Mouse (Mus musculus) liver, embryonic 12.5 days (tissue): ENCODE results near the gene Marf1. TPM values are rescaled to one million over a fixed set of nuclear protein-coding genes. Genes with fewer than 3 reads are reported as not detected.
A peak's percentile ranks its signal among the peaks of the same experiment; 100 is the strongest.
"Not testable (repeated sequence)": the region's sequence is repeated elsewhere in the genome, so short reads cannot be mapped to it uniquely, and the experiment has no call there.

Experiments
- ATAC-seq: fragments of 200-750 bp; cut with Nextera tagmentation; 2 replicates; pipeline ENCODE4 v1.8.0; 2017; ENCODE audit warnings: moderate number of reproducible peaks, mild to moderate bottlenecking, moderate library complexity
- H3K27ac ChIP-seq: fragments of 300-500 bp; sonication (generic); 2 replicates; pipeline ENCODE4 v1.5.1; 2016; ENCODE audit warnings: mild to moderate bottlenecking
- H3K27me3 ChIP-seq: fragments of 300-500 bp; sonication (generic); replicated peaks from 2 replicates; pipeline ENCODE4 v1.6.1; 2016; ENCODE audit warnings: mild to moderate bottlenecking, moderate library complexity
- H3K36me3 ChIP-seq: fragments of 300-500 bp; sonication (generic); 2 replicates; pipeline ENCODE4 v1.6.1; 2016; ENCODE audit warnings: mild to moderate bottlenecking, moderate library complexity
- H3K4me1 ChIP-seq: fragments of 300-500 bp; sonication (generic); 2 replicates; pipeline ENCODE4 v1.6.1; 2016
- H3K4me2 ChIP-seq: fragments of 300-500 bp; sonication (generic); 2 replicates; pipeline ENCODE4 v1.6.1; 2016; ENCODE audit warnings: mild to moderate bottlenecking, moderate library complexity
- H3K4me3 ChIP-seq: fragments of 300-500 bp; sonication (generic); 2 replicates; pipeline ENCODE4 v1.5.1; 2016; ENCODE audit warnings: mild to moderate bottlenecking, moderate library complexity
- H3K9ac ChIP-seq: fragments of 300-500 bp; sonication (generic); 2 replicates; pipeline ENCODE4 v1.6.1; 2016; ENCODE audit warnings: mild to moderate bottlenecking, moderate library complexity
- H3K9me3 ChIP-seq: fragments of 300-500 bp; sonication (generic); replicated peaks from 2 replicates; pipeline ENCODE4 v1.6.1; 2016; ENCODE audit warnings: mild to moderate bottlenecking, moderate library complexity
- WGBS: fragments of 180-500 bp; shearing (Covaris S2); methylation state at CpG from one replicate; pipeline ENCODE4 v1.1.7; 2016; ENCODE audit not compliant: insufficient replicate concordance; 5-methylcytosine and 5-hydroxymethylcytosine counted together
- polyA plus RNA-seq: library from polyadenylated mRNA; unstranded; fragments of >200 nt; fragmentation: Nextera tagmentation; extraction: Ambion mirVana; gene quantifications from 2 replicates; pipeline ENCODE4 v1.2.1, GENCODE M21; 2016

The Marf1 gene
- polyA plus RNA-seq, 1 experiment from 2014 or later: 6.4 TPM

DNA sequence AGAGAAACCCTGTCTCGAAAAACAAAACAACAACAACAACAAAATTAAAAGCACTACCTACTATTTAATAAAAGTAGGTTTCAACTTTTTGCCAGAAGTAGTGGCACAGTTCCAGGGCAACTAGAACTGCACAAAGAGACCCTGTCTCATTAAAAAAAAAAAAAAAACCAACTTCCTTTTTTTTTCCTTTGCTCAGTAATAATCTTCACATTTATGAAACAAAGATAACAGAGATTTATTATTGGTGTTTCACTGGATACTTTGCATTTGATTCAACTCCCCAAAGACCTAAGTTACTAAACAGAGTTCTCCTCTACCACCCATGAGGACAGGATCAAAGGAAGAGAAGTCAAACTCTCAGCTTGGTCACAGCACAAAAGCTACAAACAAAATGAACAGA lies 2.2 kb downstream of the Marf1 start:
- Histone ChIP-seq H3K36me3 (peaks cover 2% of the 10 kb centered on the region; the same call in 1 of the 2 replicates), H3K4me1 (peaks cover 59% of the 10 kb centered on the region), H3K4me2 (no peak overlapping the region), H3K9ac (no peak overlapping the region), H3K9me3 (no peaks in the 10 kb centered on the region), H3K27ac (no peak overlapping the region), H3K27me3 (no peaks in the 10 kb centered on the region), H3K4me3 (no peak overlapping the region)
- ATAC-seq: no peak
- 74% methylated on average over 1 of the region's 1 CpGs for WGBS

- H3K4me3 ChIP-seq: peak overlapping the region; percentile 93
- H3K36me3 ChIP-seq: peaks cover 3% of the 10 kb centered on the region; the same call in 1 of the 2 replicates
- peak overlapping the region; percentile 91 for H3K27ac ChIP-seq
- no peak for ATAC-seq
- peaks cover 50% of the 10 kb centered on the region for H3K4me1 ChIP-seq
- H3K4me2 ChIP-seq: peak overlapping the region; percentile 84
- peak overlapping the region; percentile 82 for H3K9ac ChIP-seq
- WGBS: under 1% methylated on average over 10 of the region's 10 CpGs
- no peaks in the 10 kb centered on the region for H3K27me3 ChIP-seq
- H3K9me3 ChIP-seq: no peaks in the 10 kb centered on the region
These were observed 3.4 kb downstream of the Marf1 start for GRCm38 (mm10) chr16:14159746-14160131.

DNA sequence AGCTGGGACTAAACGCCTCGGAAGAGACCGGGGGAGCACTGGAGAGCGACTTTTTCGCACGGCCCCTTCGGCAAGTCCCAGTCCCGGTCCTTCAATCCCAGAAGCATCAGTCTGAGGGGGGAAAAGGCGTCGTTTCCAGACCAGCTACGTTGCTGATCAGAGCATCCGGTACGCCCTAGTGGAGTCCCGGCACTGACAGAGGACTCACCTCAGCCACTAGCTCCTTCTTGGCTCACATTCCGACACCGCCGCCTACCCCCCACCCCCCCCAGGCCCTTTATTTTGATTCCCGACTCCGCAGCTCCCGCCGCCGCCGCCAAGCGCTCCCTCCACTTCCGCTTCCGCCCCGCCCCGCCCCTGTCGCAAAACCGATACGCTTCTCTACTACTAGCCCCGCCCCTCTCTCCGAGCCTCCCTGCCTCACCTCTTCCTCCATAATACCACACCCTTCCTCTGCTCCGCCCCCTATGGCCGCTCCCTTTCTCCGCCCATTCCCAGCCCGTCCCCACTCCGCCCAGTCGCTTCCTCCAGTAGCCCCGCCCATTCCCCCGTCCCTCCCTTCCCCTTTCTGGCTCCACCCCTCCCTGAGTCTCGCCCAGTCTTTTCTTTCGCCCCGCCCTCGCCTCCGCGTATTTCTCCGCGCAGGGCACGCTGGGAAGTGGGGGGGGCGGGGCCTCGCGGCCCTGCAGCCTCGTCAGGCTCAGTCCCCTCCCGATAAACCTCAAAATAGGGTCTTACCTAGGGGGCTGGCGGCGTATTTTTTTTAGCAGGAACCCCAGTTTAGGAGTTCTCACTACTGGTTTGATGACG lies 4.0 kb downstream of the Marf1 start:
- Histone ChIP-seq H3K4me2 (peak overlapping the region; percentile 86), H3K9ac (peak overlapping the region; percentile 90), H3K4me1 (peaks cover 44% of the 10 kb centered on the region), H3K4me3 (peak overlapping the region; percentile 93), H3K36me3 (peaks cover 7% of the 10 kb centered on the region), H3K9me3 (no peaks in the 10 kb centered on the region), H3K27me3 (no peaks in the 10 kb centered on the region), H3K27ac (peak overlapping the region; percentile 91)
- peak; percentile 82 for ATAC-seq
- WGBS: under 1% methylated on average over 57 of the region's 58 CpGs

GRCm38 (mm10) chr16:14158536-14158935 lies 4.6 kb downstream of the Marf1 start:
- no peaks in the 10 kb centered on the region for H3K27me3 ChIP-seq
- ATAC-seq: no peak
- H3K4me1 ChIP-seq: peaks cover 40% of the 10 kb centered on the region
- H3K9ac ChIP-seq: peak overlapping the region; percentile 90
- H3K4me3 ChIP-seq: peak overlapping the region; percentile 93
- H3K4me2 ChIP-seq: peak overlapping the region; percentile 86
- no peaks in the 10 kb centered on the region for H3K9me3 ChIP-seq
- H3K27ac ChIP-seq: peak overlapping the region; percentile 80
- H3K36me3 ChIP-seq: peaks cover 11% of the 10 kb centered on the region
- 11% methylated on average over 7 of the region's 7 CpGs for WGBS

DNA sequence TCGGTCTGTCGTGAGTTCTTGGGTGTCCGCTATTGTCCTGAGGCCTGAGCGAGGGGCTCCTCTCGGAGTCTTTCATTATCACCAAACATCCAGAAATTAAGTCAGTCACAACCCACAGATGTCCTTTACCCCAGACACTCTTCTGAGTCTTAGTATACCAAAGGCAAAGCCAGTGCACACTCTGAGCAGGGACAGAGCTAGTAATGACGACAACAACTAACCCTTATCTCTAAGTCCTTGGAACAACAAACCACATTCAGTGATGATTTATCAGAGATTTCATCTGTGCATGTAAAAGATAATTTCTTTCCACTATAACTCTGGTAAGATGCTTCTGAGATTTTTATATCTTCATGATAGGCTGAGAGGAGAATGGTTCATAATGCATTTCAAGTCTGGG lies 6.8 kb downstream of the Marf1 start:
- H3K9ac ChIP-seq: no peak overlapping the region
- 82% methylated on average over 6 of the region's 6 CpGs for WGBS
- H3K27ac ChIP-seq: no peak overlapping the region
- H3K36me3 ChIP-seq: peaks cover 33% of the 10 kb centered on the region
- H3K4me3 ChIP-seq: no peak overlapping the region
- no peak overlapping the region for H3K4me2 ChIP-seq
- no peaks in the 10 kb centered on the region for H3K27me3 ChIP-seq
- no peaks in the 10 kb centered on the region for H3K9me3 ChIP-seq
- H3K4me1 ChIP-seq: peaks cover 29% of the 10 kb centered on the region
- no peak for ATAC-seq

- not testable (repeated sequence) for H3K4me2 ChIP-seq, H3K4me3 ChIP-seq, H3K9ac ChIP-seq, H3K27me3 ChIP-seq, ATAC-seq, H3K9me3 ChIP-seq, H3K27ac ChIP-seq
- 62% methylated on average over 1 of the region's 2 CpGs for WGBS
- Histone ChIP-seq H3K36me3 (peaks cover 40% of the 10 kb centered on the region), H3K4me1 (peaks cover 28% of the 10 kb centered on the region)
These were observed 7.5 kb downstream of the Marf1 start for GRCm38 (mm10) chr16:14155638-14156037.

DNA sequence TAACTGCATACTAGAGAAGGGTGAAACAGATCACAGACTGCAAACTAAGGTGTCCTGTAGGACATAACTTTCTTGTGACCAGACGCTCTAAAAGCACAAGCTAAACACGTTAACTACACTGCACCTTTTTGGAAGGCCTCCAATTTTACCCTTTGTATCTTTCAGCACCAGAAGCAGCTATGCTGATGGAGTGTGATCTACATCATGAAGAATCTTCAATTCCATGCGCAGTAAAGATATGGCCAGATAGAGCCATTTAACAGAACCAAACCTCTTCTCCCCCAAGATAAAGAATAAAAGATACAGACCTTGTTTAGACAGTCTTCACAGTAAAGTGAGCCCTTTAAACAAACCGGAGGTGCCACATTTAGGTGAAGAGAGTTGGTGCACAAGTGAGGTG lies 11.4 kb downstream of the Marf1 start:
- 0 out of 2 replicates have a peak, but pooled peaks cover 3% of the 10 kb centered on the region for H3K4me1 ChIP-seq
- peaks cover 73% of the 10 kb centered on the region for H3K36me3 ChIP-seq
- WGBS: 84% methylated on average over 4 of the region's 4 CpGs
- no peak overlapping the region for H3K9ac ChIP-seq
- no peak overlapping the region for H3K4me2 ChIP-seq
- H3K27me3 ChIP-seq: no peaks in the 10 kb centered on the region
- H3K27ac ChIP-seq: no peak overlapping the region
- no peak for ATAC-seq
- H3K4me3 ChIP-seq: no peak overlapping the region
- no peaks in the 10 kb centered on the region for H3K9me3 ChIP-seq

DNA sequence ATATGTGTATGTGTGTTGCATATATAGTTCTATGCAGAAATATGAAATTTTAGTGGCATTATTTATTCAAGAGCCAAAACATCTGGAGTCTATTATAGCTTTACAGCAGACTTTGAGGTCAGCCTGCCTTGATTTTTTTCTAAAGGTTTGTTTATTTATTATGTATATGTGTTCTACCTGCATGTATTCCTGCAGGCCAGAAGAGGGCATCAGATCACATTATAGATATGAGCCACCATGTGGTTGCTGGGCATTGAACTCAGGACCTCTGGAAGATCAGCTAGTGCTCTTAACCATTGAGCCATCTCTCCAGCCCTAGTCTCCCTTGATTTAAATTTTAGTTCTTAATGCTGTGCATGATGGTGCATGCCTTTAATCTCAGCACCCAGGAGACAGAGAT lies 15.4 kb downstream of the Marf1 start:
- Histone ChIP-seq H3K27me3 (no peaks in the 10 kb centered on the region), H3K9me3 (no peaks in the 10 kb centered on the region), H3K4me3 (no peak overlapping the region), H3K27ac (no peak overlapping the region), H3K36me3 (peaks cover 90% of the 10 kb centered on the region), H3K4me2 (no peak overlapping the region), H3K9ac (no peak overlapping the region), H3K4me1 (no peaks in the 10 kb centered on the region)
- no peak for ATAC-seq

DNA sequence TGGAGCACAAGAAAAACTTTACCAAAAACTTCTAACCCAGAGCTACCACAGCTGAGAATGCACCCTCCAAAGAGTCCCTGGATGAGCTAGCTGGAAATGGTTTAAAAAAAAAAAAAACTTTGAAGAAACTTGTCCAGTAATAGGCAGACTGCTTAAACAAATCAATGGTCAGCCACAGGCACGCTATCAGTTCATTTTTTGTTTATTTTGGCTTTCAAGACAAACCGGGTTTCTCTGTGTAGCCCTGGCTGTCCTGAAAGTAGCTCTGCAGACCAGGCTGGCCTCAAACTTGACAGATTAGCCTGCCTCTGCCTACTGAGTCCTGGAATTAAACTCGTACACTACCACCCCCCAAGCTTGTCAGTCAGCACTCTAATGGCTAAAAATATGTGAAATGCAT lies 19.9 kb downstream of the Marf1 start:
- Histone ChIP-seq H3K27ac (no peak overlapping the region), H3K36me3 (peaks cover 94% of the 10 kb centered on the region), H3K4me2 (no peak overlapping the region), H3K9ac (no peak overlapping the region), H3K4me1 (no peaks in the 10 kb centered on the region), H3K27me3 (no peaks in the 10 kb centered on the region), H3K9me3 (no peaks in the 10 kb centered on the region), H3K4me3 (no peak overlapping the region)
- ATAC-seq: no peak
- 75% methylated on average over 3 of the region's 3 CpGs for WGBS

- Histone ChIP-seq H3K27me3 (no peaks in the 10 kb centered on the region), H3K27ac (no peak overlapping the region), H3K4me1 (no peaks in the 10 kb centered on the region), H3K36me3 (peaks cover 95% of the 10 kb centered on the region), H3K4me2 (no peak overlapping the region), H3K9me3 (no peaks in the 10 kb centered on the region), H3K9ac (no peak overlapping the region), H3K4me3 (no peak overlapping the region)
- no peak for ATAC-seq
These were observed 24.0 kb downstream of the Marf1 start for GRCm38 (mm10) chr16:14139106-14139505.

DNA sequence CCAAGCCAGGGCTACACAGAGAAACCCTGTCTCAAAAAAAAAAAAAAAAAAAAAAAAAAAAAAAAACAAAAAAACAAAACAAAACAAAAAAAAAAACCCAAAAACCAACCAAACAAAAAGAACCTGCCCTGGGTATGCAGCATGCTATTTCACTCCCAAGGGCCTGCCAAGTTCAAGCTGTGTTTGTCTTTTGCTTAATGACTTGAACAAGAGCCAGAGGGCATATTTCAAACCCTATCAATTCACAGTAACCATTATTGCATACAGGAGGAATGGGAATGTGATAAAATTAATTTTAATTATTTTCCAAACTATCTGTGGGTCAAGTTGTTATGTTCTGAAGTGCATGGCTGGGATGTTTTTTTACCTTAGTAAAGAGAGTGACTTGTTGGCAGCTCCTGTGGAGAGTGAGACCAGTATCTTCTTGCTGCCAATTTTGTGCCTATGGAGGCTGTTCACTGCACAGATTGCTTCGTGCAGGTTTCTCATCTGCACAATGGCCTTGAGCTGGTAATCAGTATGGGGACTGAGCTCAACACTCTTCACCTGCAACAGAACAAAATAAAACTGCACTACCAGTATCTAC lies 25.1 kb downstream of the Marf1 start:
- Histone ChIP-seq H3K4me3 (no peak overlapping the region), H3K4me2 (no peak overlapping the region), H3K27ac (no peak overlapping the region), H3K9me3 (no peaks in the 10 kb centered on the region), H3K4me1 (no peaks in the 10 kb centered on the region), H3K9ac (no peak overlapping the region), H3K27me3 (no peaks in the 10 kb centered on the region), H3K36me3 (peaks cover 97% of the 10 kb centered on the region)
- WGBS: 72% methylated on average over 1 of the region's 1 CpGs
- no peak for ATAC-seq

- ATAC-seq: no peak
- Histone ChIP-seq H3K9me3 (no peaks in the 10 kb centered on the region), H3K27ac (no peak overlapping the region), H3K4me1 (no peaks in the 10 kb centered on the region), H3K4me3 (no peak overlapping the region), H3K9ac (no peak overlapping the region), H3K4me2 (no peak overlapping the region), H3K27me3 (no peaks in the 10 kb centered on the region), H3K36me3 (peaks cover 99% of the 10 kb centered on the region)
- 53% methylated on average over 2 of the region's 2 CpGs for WGBS
These were observed 28.1 kb downstream of the Marf1 start for GRCm38 (mm10) chr16:14135014-14135413.
